Mouse (Mus musculus) cerebellum, adult 9-10 months (tissue): ENCODE measurements around the gene Slc22a14.

Source experiments
- DNase-seq: peaks from one replicate; pipeline ENCODE4 v3.0.0; 2022

Gene Slc22a14

DNA sequence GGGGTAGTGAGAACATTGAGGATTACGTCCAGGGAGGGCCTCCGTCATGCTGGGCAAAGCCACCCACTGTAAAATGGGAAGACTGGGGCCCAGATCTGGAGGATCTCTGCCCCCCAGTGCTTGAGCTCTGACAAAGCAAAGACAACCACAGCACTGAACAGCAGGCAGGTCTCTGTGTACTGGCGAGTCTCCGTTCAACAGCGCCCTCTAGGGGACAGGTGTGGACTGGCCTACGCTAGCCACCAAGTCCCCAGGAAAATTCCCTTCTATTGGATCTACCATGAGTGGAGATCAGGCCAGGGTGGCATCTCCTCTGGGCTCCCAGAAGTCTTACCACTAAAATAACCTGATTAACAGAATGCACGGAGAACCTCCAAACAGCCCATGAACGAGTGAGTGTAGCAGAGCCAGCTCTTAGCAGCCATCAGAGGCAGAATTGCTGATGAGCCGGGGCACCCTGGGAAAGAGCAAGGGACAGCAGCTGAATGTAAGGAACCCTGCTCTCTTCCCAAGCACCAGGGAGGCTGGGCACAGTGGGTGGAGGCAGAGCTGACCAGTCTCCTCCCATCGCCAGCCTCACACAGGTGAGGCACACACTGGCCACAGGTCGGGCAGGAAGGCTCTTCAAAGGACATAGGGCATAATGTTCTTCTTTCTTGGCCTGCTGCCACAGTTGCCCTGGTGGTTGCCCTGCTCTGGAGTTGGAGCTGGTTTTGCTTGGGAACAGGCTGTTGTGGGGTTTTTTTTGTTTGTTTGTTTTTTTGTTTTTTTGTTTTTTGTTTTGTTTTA is 173.0 kb downstream of the Slc22a14 start:
- peak; percentile 9 for DNase-seq

DNA sequence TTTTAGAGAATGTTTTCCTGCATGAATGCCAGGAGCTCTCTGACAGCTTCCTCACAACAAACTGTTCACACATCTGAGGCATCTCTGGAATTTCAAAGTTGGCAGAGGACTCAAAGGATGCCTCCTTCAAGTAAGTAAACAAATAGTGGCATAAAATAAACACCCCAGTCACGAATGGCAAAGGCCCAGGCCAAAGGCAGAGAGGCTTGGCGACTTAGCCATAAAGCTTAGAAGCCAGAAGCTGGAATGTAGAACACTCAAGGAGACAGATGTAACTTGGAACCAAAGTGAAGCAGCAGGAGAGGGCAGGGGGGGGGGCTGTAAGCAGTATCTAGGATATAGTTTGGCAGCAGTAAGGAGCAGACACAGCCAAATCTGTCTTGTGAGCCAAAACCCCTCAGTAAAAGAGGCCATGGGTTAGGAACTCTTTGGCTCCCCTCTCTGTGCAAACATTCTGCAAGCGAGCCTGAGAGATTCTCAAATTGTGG is 184.1 kb downstream of the Slc22a14 start:
- peak; percentile 10 for DNase-seq

- no peak for DNase-seq
These were observed 186.1 kb downstream of the Slc22a14 start for GRCm38 (mm10) chr9:119179292-119179691.

GRCm38 (mm10) chr9:119167608-119168007 is 197.7 kb downstream of the Slc22a14 start:
- no peak for DNase-seq

DNA sequence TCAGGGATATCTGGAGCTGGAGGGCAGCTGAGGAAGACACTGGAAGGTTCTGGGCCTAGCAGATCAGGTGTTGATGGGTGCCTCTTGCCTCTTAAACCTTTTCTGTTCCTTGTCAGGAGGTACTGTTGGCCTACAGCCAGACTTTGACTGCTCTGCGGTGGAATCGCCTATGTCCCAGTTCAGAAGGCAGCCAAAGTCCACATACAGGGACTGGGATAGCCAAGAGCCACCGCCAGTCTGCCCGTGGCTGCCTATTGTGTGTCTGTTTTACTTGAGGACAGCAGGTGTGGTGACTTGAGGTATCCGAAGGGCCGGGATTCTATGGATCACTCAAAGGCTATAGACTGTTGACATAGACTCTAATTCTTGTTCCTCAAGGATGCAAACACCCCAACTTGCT is 199.8 kb downstream of the Slc22a14 start:
- DNase-seq, result no peak

GRCm38 (mm10) chr9:119164743-119165142 is 200.6 kb downstream of the Slc22a14 start:
- DNase-seq, result no peak

DNA sequence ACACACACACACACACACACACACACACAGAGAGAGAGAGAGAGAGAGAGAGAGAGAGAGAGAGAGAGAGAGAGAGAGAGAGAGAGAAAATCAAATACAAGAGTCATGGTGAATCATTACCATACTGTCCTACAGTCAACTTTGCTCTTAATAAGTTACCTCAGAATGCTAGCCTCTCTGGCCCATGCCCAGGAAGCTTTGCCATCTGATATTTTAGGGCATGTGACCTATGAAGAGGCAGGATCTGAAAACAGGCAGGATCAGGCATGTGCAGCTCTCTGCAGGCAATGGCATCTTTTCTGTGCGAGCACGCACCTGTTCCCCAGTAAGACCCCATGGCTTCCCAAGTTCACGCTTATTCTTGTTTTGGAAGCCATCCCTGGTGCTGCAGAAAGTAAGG is 204.7 kb downstream of the Slc22a14 start:
- DNase-seq, result no peak

DNA sequence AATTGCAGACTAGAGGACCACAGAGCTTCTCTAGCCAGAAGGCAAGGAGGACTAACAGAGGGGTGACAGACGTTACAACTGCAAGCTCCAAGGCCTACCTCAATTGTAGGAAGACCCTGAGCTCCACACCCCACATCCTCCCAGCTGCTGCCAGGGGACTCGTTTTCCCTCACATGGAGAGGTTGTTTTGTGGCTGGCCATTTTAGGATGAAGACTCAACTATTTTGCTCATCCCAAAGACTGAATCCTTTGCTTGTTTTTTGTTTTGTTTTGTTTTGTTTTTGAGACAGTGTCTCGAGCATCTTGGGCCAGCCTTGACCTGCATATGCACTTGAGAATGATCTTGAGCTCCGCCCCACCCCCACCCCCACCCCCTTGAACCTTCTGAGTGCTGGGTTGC is 206.5 kb downstream of the Slc22a14 start, which contains the start of gene Gm47289:
Gm47289 (plus strand) TSS at position 301 of the 400 bp plus-strand sequence.
- no peak for DNase-seq

DNA sequence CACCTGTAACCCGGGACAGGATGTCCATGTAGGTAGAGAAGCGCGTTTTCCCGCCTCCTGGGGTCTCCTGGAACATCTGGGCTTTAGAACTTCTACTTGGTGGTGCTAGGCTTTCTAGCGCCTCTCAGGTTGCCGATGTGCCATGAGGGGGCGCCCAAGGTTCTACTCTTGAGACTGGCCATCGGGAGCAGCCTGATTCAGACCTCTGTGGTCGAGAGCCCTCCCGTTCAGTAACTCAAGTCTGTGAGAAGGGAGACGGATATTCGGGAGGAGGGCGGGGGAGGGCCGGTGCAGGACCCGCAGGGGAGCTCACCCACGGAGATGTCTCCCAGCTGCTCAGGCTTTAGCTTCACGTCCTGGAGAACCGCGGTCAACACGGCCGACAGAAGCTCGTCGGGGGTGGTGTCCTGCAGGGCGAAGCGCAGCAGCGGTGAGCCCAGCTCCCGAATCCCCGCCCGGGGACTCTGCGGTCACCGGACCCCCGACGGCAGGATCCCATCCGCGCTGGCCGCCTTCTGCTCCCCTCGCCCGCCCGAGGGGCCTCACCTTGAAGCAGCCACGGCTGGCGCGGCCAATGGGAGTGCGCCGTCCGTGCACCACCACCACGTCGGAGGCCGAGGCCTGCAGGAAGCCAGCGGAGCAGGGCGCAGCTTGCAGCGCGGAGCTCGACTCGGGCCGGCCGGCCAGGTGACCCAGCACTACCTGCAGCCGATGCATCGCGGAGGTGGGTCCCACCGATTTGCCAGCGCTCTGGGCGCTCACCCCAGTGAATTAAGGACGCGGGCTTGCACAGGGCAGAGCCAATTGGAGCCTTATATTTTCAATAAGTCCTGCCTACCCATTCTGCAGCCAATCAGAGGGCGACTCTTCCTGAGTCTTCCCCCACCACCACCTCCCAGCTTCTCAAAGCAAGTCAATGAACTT is 208.8 kb downstream of the Slc22a14 start, which contains the start of gene Acaa1b:
Acaa1b (minus strand) TSS at position 816 of the 924 bp plus-strand sequence.
- DNase-seq, result peak; percentile 38

DNA sequence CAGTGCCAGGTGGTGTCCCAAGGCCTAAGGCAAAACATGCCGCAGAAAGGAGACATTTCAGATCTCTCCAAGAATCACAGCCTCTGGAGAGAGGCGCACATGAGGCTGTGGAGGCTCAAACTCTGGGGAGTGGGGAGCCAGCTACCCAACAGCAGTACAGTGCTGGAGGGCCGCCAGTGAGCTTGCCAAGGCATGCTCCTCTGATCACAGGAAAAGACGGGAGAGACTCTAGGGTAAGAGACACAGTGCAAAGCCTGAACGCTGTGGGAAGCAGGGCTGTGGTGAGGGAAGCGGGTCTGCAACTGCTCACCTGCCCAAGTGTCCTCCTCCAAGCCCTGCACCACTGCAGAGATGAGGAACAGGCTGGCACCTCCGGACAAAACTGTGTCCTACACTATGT is 209.5 kb downstream of the Slc22a14 start:
- DNase-seq, result no peak

DNA sequence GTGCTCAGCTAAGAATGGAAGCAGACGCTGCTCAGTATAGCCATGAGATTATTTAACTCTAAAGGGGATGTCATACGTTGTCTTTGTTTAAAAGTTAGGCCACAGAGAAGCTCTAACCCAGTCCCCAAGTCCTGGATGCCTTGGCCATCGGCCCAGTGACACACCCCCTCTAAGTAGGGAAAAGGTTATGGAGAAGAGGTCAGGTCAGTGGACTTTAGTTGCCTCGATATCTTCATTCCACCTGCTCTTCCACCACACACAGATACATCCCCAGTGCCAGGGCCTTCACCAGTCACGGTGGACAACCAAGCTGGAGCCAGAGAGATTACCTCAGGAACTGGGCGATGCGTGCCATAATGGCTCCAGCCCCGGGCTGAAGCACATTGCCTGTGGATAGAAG is 209.9 kb downstream of the Slc22a14 start:
- DNase-seq, result no peak

DNA sequence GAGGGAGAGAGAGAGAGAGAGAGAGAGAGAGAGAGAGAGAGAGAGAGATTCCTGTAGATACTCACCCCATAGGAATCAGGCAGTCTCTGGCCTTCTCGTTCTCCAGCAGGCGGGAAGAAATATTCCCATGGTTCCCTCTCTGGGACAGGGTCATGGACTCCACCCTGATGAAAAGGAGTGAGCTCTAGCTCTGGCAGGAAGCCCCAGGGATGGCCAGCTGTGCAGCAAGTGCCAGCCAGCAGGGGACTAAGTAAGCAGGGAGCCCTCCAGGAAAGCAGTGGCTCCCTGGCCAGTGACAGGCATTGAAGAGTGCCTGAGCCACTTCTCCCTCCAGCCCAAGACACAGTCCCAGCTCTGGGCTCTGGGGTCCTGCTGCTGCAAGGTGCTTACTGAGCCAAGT is 213.6 kb downstream of the Slc22a14 start:
- DNase-seq, result no peak

DNA sequence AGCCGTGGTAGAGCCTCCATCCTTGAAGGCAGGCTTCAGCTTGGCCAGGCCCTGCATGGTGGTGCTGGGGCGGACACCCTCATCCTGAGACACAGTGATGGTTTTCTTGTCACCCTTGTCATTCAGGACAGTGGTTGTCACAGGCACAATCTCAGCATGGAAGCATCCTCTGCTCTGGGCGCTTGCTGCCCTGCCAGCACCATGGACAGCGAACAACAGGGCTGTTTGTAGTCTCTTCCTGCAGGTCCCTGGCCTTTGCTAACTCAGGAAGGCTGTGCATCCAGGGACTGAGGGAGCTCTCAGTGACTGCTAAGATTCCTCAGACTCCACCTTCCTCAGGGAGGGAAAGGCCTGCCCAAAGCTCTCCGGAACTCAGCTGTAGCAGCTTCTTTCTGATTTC is 215.8 kb downstream of the Slc22a14 start:
- no peak for DNase-seq

GRCm38 (mm10) chr9:119146098-119146770 is 219.1 kb downstream of the Slc22a14 start:
- DNase-seq, result no peak

- DNase-seq, result no peak
These were observed 219.7 kb downstream of the Slc22a14 start for GRCm38 (mm10) chr9:119145638-119146037.

DNA sequence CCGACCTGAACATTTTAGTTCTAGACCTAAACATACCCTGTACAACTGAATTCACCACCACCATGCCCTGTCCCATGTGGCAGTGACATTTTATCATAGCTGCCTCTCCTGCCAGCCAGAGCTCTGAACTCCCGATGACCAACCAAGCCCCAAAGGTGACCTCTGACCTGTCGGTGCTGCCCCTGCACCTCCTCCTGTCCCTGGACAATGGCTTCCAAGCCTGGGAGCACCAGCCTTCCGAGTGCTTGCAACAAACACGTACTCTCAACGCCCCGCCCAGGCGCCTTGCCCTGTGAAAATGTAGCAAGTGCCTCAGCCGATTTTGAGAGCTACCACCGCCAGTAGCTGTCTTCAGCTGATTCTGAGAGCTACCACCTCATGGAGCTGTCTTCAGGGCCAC is 220.2 kb downstream of the Slc22a14 start:
- no peak for DNase-seq

DNA sequence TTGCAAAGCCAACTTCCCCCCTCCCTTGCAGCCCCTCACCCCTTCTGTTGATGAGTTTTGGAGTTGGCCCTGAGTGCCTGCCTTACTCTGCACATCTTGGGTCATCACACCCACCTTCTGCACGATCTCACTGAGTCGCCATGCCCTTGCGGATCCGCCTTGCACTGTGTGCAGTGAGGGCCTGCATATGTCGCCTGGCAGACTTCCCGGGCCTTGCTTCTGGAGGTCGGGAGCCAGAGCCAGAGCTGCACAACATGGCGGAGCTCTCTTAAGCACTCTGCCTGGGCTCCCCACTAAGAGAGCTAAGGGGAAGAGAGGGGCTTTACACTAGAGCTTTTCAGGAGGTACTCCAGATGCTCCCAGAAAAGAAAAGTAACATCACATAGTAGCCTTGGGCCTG is 220.7 kb downstream of the Slc22a14 start:
- peak; percentile 14 for DNase-seq

- no peak for DNase-seq
These were observed 222.0 kb downstream of the Slc22a14 start for GRCm38 (mm10) chr9:119143372-119143771.

DNA sequence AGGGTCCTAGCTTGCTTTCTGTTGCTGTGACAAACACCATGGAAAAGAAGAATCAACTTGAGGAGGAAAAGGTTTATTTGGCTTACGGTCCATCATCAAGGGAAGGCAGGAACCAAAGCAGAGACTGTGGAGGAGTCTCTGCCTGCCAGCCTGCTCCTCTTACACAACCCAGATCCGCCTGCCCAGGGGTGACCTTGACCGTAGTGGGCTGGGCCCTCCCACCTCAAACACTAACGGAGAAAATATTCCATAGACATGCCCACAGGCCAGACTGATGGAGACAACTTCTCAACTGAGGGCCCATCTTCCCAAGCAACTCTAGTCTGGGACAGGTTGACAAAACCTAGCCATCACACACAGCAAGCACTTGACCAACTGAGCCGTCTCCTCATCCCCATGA is 223.3 kb downstream of the Slc22a14 start:
- no peak for DNase-seq

DNA sequence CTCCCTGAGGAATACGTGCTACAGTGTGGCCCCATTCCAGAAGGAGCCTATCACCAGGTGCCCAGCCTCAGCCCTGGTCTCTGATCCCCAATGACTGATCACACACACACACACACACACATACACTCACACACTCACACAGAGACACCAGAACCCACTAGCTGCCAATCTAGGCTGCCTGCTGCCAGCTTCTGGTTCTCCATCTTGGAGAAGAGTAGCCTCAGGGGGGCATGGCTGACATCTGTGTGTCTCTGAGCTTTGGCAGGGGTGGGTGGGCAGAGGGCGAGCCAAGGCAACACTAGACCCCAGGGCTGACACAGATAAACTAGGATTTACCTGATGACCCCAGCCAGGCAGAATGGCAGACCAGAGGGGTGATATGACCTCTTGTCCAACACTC is 226.5 kb downstream of the Slc22a14 start:
- no peak for DNase-seq

GRCm38 (mm10) chr9:119130692-119131091 is 234.7 kb downstream of the Slc22a14 start:
- no peak for DNase-seq

- DNase-seq, result no peak
These were observed 236.7 kb downstream of the Slc22a14 start for GRCm38 (mm10) chr9:119128436-119129181.
